Mouse (Mus musculus): ENCODE results near the gene Ndufaf4.
"Not testable (repeated sequence)": the region's sequence is repeated elsewhere in the genome, so short reads cannot be mapped to it uniquely, and the experiment has no call there.

Gene Ndufaf4

DNA sequence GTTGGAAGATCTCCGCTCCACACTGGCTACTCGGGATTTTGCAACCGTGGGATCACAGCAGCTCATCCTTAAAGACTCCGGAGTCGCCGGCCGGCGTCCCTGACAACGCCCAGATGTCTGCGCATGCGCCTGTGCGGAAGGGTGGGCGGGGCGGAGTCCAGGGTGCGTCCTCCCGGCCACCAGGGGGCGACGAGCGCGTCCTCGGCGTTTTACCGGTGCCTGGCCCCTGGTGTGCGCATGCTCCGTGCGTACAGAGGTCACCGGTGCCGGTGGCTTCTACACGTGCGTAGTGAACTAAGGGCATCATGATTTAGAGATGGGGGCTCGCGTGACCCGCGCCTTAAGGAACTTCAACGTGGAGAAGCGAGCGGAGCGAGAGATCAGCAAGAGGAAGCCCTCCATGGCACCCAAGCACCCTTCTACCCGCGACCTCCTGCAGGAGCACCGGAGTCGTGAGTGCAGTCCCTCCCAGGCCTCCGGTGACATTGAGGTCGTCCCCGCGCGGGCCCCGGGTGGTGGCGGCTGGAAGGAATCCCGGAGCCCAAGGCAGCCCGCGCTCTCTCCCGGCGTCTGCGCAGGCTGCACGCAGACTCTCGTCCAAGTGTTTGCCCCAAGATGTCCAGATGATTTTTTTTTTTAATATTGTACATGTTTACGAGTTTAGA lies at the start of gene Ndufaf4:
Gene Ndufaf4, plus strand, starts transcription at position 233 of the 665 bp plus-strand sequence.
- peak; percentile 99 for DNase-seq

DNA sequence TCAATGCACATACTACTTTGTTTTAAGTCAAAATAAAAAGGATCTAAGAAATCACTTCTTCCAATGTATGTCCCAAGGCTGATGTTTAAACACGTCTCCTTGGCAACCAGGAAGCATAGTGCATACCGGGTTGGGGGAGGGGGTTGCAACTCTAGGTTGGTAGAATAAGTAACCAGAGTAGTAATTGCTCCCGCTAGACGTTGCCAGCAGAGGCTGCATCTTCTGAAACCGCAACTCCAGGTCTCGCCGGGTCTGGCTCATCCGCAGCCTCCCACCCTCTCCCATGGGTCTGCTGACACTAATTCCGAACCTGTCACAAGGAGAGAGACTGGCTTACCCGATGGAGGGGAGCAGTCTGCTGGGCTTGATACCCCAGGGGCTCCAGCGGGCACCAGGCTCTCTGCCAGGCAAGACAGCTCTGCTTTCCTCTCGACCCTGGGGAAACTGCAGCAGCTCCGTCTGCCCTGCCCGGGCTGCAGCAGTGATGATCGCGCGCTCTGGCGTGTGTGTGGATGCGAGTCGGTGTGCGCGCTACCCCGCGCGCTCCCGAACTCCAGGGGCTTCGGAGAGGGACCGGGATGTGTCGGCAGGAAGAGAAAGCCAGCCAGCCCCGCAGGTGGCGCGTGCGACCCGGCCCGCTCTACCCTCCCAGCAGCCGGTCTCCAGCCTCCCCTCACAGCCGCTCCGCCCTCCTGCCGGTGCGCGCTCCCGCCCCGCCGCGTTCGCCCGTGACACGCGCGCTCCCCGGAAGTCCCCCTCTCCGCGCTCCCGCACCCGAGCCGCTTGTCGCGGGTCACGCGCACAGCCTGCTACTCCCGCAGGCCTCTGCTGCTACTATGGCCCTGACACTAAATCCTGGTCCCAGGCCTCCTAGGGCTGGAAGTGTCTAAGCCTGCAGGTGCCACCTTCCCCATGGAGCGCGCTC lies 47.2 kb upstream of the Ndufaf4 start, which contains the start of gene Klhl32:
Gene Klhl32, minus strand, starts transcription at position 724 of the 925 bp plus-strand sequence.
- peak; percentile 85 for DNase-seq

DNA sequence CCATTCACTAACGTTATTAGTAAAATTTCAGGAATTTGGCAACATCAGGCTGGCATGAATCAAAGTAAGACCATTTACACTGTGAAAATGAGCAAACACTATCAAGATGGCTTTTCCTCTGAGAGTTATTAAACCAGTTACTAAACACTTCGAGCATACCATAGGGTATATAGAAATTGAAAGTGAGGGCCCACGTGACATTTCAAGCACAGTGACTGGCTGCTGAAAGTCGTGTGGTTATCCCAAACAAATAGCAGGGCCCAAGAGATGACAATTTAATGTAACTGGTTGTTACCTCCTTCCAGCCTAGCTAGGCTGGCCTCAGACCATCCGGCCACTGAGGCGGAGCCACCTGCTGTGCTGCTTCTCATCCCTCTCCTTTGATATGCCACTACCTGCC lies 32.2 kb upstream of the Ndufaf4 start:
- DNase-seq, result no peak

DNA sequence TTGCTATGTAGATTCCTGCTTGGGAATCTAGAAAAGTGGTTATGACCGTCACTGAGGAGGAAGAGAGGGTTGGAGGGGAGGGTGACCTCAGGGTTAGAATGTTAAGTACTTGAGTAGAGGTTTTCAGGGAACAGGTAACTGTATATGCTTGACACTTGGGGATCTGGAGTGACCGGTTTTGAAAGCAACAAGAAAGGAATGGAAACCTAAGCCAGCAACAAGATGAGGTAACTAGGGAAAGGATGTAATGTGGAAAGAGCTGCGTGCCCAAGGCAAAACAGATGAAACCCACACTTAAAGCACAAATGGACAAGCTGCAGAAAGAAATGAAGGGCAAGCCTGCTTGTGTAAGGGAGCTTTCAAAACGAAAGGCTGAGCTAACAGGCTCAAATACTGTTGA lies 28.7 kb upstream of the Ndufaf4 start:
- no peak for DNase-seq

DNA sequence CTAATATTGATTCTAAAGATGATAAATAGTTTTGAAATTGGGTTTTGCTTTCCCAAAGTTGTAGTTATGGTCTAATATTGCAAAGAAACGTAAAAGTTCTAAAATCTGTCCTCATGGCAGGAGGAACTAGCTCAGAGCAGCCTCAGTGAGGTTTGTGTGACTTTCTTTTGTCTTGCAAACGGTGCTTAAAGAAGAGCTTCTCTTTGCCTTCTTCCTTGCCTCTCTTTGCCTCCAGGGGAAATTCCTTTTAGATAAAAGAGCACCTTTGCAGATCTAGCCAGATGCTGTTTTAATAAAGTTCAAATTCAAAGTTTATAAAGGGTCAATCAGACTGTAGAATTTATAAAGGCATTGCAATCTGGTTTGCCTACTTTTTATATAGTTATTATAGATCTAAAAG lies 8.5 kb upstream of the Ndufaf4 start:
- DNase-seq, result not testable (repeated sequence)

DNA sequence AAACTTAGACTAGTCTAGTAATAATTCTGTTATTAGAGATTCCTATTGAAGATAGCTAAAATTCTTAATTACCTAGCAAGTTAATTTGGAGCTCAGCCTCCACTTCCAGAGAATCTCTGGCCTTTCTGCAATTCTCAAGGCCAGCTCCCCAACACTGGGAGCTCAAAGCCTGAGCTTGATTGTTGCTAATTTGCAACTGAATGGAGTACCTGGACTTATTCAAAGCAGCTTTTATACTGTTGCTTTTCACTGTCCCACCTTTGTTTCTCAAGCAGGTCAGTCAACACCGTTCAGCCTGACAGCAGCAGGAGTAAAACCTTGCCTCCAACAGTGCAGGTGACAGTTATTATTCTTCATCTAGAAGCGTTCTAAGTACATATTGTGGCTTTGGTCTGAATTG lies 5.6 kb upstream of the Ndufaf4 start:
- not testable (repeated sequence) for DNase-seq

DNA sequence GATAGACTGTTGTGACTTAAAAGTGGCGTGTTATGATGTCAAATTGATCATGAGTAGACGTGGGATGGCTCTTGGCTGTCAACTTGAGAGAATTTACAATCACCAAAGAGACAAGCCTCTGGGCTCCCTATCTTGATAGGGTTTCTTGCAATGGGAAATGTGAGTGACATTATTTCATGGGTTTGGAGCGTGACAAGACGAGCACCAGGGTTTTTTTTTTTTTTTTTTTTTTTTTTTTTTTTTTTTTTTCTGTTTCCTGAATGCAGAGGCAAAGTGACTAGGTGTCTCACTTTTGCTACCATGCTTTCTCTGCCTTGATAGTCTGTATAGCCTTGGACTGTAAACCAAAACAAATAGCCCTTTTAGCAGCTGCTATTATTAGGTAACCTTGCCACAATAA lies 3.3 kb upstream of the Ndufaf4 start:
- DNase-seq, result no peak

DNA sequence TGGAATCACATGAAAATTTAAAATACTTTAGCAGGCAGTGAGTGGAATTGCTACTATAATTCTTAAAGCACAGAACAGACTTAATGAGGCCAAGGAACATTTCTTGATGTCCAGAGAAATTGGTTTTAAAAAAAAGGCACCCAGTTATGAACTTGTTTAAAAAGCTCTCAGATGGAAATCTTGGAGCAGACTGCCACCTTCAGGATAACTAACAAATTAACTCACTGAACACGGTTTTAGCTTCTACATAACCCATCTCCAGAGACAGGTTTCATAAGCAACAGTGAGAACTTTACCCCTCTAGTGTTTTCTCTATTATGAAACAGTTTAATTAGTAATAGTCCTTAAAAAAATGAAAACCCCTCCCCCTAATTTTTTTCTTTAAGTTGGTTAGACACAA lies 1.1 kb upstream of the Ndufaf4 start:
- DNase-seq, result peak; percentile 21

DNA sequence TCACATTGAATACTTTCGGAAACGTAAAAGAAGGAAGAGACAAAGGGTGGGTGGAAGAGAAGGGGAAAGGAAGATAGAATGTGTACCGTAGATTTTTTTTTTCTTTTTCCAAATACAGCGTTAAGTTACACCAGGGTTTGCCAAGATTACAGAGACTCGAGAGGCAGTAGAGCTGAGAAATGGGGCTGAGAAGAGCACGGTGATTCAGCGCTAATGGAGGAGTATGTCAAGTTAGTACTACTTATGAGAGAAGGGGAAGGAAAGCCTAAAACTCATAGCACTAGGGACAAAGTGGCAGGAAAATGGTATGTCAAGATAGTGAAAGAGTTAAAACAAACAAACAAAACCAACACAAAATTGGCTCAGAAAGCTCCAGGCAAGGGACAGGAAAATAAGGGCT lies 532 bp upstream of the Ndufaf4 start:
- no peak for DNase-seq

DNA sequence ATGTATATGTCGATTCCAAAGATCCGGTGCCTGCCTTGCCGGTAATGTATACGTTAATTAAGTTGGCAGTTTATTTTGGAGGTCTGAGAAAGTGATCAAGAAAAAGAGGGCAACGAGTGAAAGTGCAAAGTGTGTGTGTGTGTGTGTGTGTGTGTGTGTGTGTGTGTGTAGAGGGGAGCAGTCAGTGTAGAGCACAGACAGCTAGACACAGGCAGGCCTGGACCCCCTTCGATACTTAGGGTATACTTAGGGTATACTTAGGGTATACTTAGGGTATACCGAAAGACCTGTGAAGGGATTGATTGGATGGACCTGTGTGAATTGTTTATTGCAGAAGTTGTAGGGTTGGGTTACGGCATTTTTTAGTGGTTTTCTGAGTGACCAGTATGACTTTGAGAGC lies 753 bp downstream of the Ndufaf4 start:
- peak; percentile 10 for DNase-seq

DNA sequence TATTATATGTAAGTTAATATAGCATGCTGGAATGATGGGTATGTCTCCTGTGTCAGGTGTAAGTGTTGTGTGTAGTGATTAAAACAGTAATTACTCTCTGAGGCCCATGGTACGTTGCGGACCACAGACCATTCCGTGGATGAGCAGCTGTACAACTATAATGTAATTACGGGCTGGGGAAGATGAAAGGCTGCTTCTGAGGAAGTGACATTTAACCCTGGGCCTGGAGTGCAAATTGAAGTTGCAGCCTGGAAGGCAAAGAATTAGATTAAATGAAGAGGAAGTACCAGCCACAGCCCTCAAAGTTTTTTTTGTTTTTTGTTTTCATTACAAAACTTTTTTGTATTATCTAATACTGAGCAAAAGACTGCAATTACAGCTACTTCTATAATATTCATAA lies 1.3 kb downstream of the Ndufaf4 start:
- no peak for DNase-seq

DNA sequence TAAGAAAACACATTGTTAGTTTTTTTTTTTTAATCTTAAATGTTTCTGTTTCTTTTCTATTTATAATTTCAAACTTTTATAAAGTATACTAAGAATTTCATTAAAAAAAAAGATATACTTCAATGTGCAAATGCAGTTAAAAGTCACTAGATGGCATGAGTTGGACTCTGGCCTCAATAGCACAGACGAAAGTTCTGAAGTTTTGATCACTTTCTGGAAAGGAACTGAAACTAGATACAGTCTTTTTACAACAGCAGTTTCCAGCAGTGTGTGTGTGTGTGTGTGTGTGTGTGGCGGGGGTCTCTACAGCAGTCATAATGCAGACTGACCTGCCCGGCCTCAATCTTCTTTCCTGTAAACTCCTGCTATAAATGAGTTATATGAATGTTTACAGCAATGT lies 9.9 kb downstream of the Ndufaf4 start:
- DNase-seq, result no peak

DNA sequence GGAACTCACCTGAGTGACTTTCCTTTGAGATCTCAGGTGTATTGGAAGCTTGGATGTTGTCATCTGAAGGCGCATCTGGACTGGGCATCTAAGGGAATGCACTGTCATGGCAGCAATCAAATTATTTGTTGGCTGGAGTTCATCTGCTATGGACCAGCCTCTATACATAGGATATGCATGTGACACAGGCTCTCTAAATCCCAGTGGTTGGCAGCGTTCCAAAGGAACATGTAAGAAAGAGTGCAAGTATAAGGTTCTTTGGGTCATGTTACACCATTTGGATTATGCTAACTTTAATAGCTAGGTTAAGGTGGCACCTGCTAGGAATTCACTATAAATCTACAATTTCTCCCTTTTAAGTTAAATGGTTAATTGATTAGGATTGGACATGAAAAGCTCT lies 17.7 kb downstream of the Ndufaf4 start:
- DNase-seq, result no peak

DNA sequence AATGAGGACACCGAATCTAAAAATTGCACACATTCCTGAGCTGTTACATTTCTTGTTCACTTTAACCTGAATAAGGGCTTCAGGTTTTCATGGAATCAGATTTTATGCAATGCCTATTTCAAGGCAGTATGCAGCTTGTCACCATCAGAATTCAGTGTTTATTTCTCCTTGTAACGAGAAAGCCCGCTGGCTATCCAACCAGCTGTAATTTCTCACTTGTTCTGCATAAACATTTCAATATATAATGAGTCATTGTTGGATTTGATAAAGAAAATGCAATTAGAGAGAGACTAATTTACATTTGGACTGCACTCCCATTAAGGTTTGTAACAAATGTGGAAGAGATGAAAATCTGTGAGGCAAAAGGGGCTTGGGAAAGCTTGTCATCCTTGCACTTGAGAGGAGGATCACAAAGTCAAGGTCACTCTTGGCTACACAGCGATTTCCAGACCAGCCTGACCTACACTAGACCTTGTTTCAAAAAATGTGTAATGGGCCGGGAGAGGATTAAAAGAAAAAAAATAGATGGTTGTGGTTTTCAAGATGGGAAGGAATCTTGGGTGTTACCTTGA lies 22.2 kb downstream of the Ndufaf4 start:
- DNase-seq, result no peak

DNA sequence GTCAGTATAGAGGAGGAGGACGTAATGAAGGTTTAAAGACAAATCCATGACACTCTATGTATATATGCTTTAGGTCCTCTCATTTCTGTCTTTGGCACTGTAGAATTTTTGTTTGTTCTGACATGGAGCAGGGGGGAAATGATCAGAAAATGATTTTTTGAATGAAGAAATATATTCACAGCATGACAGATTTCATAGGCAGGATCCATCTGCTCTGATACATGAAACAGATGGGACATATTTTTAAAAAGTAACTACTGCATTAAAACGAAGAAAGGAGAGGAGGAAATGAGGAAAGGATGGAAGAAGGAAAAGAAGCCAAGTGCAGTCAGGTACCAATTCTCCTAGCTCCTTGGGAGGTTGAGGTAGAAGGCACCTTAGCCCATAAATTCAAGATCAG lies 26.8 kb downstream of the Ndufaf4 start:
- DNase-seq, result no peak

DNA sequence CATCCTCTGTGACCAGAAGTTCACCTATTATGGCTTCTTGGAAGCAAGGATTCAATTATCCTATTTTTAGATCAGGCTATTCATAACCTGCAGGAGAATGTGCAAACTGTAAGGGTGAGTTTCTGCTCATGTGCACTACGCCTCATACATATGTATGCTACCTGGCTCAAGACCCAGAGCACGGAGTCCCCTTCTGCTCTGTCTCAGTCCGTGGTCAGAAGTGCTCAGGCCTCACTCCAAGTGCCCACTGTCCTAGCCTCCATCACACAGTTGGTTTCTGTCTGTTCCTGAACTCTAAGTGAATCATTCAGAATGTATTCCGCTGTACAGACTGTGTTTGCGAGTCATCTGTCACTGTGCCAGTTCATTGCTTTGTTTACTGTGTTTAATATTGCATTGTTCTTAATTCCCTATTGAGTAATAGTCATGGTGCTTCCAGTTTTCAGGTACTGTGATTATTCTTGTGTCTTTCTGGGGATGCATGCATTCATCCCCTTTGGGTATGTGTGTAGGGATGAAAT lies 30.4 kb downstream of the Ndufaf4 start:
- no peak for DNase-seq

DNA sequence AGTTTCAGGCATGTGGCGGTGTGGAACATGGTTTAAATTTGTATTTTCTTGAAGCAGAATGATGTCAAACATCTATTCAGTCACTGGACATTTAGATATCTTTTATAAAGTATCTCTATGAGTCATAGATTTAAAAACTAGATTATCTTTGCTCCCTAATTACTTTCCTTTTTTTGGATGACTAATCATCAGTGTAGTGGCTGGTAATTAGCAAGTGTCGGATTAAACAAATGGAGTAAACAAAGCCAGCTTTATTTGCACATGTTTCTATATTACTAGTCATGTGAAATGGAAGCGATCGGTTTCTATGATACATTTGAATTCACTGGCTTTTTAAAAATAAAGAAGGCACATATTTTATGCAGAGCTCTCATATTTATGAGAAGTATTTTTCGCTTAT lies 31.0 kb downstream of the Ndufaf4 start:
- DNase-seq, result no peak

DNA sequence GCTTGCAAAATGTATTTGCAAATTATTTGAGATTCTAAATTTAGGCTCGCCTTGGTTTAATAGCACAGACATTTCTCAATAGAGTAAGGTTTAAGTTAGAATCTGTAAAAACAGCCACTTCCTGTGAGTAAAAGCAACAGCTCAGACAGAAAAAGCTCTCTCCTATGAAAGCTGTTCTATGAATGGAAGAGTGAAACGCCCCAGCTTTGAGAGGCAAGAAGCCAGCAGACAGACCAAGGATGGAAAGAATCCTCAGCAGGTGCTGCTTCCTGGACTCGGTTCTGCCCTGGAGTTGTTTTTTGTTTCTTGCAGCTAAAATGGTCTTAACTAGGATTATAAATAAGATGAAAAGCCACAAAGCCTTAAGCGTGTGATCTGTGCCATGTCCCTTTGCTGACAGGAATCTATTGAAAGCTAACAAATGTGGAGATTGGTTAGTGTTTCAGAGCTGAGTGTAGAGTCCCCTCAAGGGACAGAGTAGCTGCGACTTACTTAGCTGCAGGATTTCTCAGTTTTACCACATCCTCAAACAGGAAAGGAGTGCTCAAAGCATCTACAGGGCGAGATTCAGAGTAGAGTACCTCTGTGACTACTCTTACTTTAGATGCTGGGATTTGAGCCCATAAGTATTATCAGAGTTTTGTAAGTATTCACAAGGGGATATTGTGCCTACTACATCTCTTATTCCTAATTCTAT lies 45.0 kb downstream of the Ndufaf4 start:
- DNase-seq, result no peak

Data from kidney, postnatal 10 days (tissue).